Mouse (Mus musculus) myocyte (in vitro differentiated cells): Measurements from ENCODE around the gene Efhd1.

Source experiments
- E2F4 ChIP-seq: IDR thresholded peaks from one replicate; pipeline ENCODE4 v1.6.1; 2011; ENCODE audit warnings: mild to moderate bottlenecking, control low read depth, moderate library complexity; ENCODE audit not compliant: insufficient read depth
- MAX ChIP-seq: IDR thresholded peaks from one replicate; pipeline ENCODE4 v1.6.1; 2011; ENCODE audit warnings: low read depth, mild to moderate bottlenecking, control low read depth
- MYOG ChIP-seq, 3 experiments: IDR thresholded peaks; one replicate each; pipeline ENCODE4 v1.6.1; 2011; ENCODE audit warnings: control low read depth in 2 of 3, low read depth in 2 of 3, mild to moderate bottlenecking in 2 of 3; ENCODE audit not compliant: insufficient read length in 2 of 3, control insufficient read depth in 1 of 3, insufficient read depth in 1 of 3
- POLR2A ChIP-seq: IDR thresholded peaks from one replicate; pipeline ENCODE4 v1.6.1; 2011; ENCODE audit warnings: low read depth, mild to moderate bottlenecking, control low read depth, moderate library complexity; ENCODE audit not compliant: insufficient read length
- POLR2AphosphoS2 ChIP-seq: IDR thresholded peaks from one replicate; pipeline ENCODE4 v1.6.1; 2011; ENCODE audit warnings: low read depth, control low read depth; ENCODE audit not compliant: insufficient read length
- TCF12 ChIP-seq: IDR thresholded peaks from one replicate; pipeline ENCODE4 v1.6.1; 2011; ENCODE audit warnings: mild to moderate bottlenecking, control low read depth; ENCODE audit not compliant: poor library complexity, insufficient read depth, severe bottlenecking
- USF1 ChIP-seq: IDR thresholded peaks from one replicate; pipeline ENCODE4 v1.6.1; 2011; ENCODE audit warnings: low read depth, mild to moderate bottlenecking, control low read depth, moderate library complexity

DNA sequence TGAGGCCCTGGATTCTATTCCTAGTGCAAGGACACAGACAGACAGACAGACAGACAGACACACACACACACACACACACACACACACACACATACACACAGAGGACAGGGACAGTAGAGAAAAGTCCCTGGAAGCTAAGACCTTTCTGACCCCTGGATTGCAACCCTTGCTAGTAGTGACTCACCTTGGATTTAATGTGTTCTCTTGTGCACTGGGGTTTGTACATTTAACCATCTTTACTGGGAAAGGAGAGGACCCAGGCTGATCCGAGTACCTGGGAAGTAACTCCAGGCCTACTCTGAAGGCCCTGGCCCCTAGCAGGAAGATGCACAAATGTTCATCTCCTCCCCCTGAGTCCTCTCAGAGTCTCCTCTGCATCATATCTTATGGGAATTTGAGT, 7.4 kb downstream of the Efhd1 start:
- TF ChIP-seq E2F4, result no peak
- no peak for TF ChIP-seq USF1
- TF ChIP-seq POLR2A, result no peak
- no peak for TF ChIP-seq POLR2AphosphoS2
- TF ChIP-seq MYOG (IDR thresholded peaks at IDR 0.05; ENCODE audit: control insufficient read depth in 1 of 3, insufficient read depth in 1 of 3, insufficient read length in 2 of 3, low read depth in 2 of 3), result no peak
- no peak for TF ChIP-seq TCF12
- no peak for TF ChIP-seq MAX
